Mouse (Mus musculus): ENCODE data around the gene Gabbr1. TPM values are rescaled to one million over a fixed set of nuclear protein-coding genes. Genes with fewer than 3 reads are reported as not detected.

Gabbr1 gene
- polyA plus RNA-seq, 1 experiment from 2014 or later = 21.3 TPM

DNA sequence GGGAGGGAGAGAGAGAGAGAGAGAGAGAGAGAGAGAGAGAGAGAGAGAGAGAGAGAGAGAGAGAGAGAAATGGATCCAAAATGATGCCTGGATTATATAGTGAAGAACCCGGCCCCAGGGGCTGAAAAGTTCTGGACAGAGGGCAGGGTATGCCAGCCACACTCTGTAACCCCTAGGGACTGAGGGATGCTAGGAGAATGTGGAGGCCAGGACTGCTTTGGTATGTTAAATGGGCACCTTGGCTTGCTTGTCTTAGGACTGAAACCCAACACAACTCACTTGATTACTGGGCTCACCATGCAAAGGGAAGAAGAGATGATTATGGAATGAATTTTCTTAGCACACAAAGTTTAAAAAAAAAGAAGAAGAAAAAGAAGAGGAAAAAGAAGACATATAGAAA, 32.4 kb downstream of the Gabbr1 start:
- Histone ChIP-seq H3K27me3 (ENCODE audit: control insufficient read depth, insufficient read depth, low read length) (no peaks in the 10 kb centered on the region), H3K4me1 (ENCODE audit: control insufficient read depth, insufficient read depth, low read length) (peaks cover 12% of the 10 kb centered on the region), H3K4me3 (ENCODE audit: low read depth, low read length) (no peak overlapping the region), H3K9me3 (ENCODE audit: control insufficient read depth, low read length) (no peaks in the 10 kb centered on the region), H3K9ac (ENCODE audit: low read length) (no peak overlapping the region), H3K27ac (ENCODE audit: low read depth, low read length) (no peak overlapping the region), H3K36me3 (ENCODE audit: control insufficient read depth, insufficient read depth, low read length) (no peaks in the 10 kb centered on the region; the same call in 1 of the 2 replicates), H3K4me2 (ENCODE audit: low read depth) (no peak overlapping the region)
- WGBS = 9% methylated on average over 1 of the region's 1 CpGs
- ATAC-seq (ENCODE audit: insufficient read depth, low FRiP score, low TSS enrichment) (no peak), DNase-seq (ENCODE audit: low spot score) (no peak)

DNA sequence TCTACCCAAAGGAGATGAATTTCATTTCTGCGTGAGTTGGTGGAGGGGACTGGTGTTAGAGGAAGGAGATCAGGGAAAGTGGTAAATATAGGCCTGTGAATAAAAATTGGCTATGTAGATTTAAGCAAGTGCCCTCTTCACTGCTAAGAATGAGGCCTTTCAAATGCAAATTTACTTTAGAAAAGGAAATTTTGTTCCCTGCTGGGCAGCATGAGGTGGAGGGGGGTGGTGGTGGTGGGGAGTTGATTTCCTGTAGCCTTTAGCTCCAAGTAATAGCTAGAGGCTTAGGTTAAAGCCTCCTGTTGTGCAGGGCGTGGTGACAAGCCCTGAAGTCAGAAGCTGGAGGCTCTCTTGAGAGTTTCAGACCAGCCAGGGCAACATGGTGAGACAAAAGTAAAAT, 33.2 kb downstream of the Gabbr1 start:
- Histone ChIP-seq H3K27ac (ENCODE audit: low read depth, low read length) (no peak overlapping the region), H3K4me1 (ENCODE audit: control insufficient read depth, insufficient read depth, low read length) (peaks cover 12% of the 10 kb centered on the region), H3K27me3 (ENCODE audit: control insufficient read depth, insufficient read depth, low read length) (no peaks in the 10 kb centered on the region), H3K4me3 (ENCODE audit: low read depth, low read length) (no peak overlapping the region), H3K9ac (ENCODE audit: low read length) (no peak overlapping the region), H3K36me3 (ENCODE audit: control insufficient read depth, insufficient read depth, low read length) (no peaks in the 10 kb centered on the region; the same call in 1 of the 2 replicates), H3K4me2 (ENCODE audit: low read depth) (no peak overlapping the region), H3K9me3 (ENCODE audit: control insufficient read depth, low read length) (no peaks in the 10 kb centered on the region)
- DNase-seq (ENCODE audit: low spot score) (peak; percentile 22), ATAC-seq (ENCODE audit: insufficient read depth, low FRiP score, low TSS enrichment) (peak; percentile 48; the same call in 1 of the 2 replicates)
- 14% methylated on average over 2 of the region's 2 CpGs for WGBS

- no peak overlapping the region for H3K4me3 ChIP-seq (ENCODE audit: low read depth, low read length)
- no peaks in the 10 kb centered on the region; the same call in 1 of the 2 replicates for H3K36me3 ChIP-seq (ENCODE audit: control insufficient read depth, insufficient read depth, low read length)
- DNase-seq (ENCODE audit: low spot score) = no peak
- no peak overlapping the region for H3K9ac ChIP-seq (ENCODE audit: low read length)
- H3K4me1 ChIP-seq (ENCODE audit: control insufficient read depth, insufficient read depth, low read length) = peaks cover 12% of the 10 kb centered on the region
- no peaks in the 10 kb centered on the region for H3K27me3 ChIP-seq (ENCODE audit: control insufficient read depth, insufficient read depth, low read length)
- no peak overlapping the region for H3K27ac ChIP-seq (ENCODE audit: low read depth, low read length)
- ATAC-seq (ENCODE audit: insufficient read depth, low FRiP score, low TSS enrichment) = no peak
- 21% methylated on average over 5 of the region's 5 CpGs for WGBS
- H3K4me2 ChIP-seq (ENCODE audit: low read depth) = no peak overlapping the region
- no peaks in the 10 kb centered on the region for H3K9me3 ChIP-seq (ENCODE audit: control insufficient read depth, low read length)
These were observed 34.4 kb downstream of the Gabbr1 start for GRCm38 (mm10) chr17:37080119-37080518.

DNA sequence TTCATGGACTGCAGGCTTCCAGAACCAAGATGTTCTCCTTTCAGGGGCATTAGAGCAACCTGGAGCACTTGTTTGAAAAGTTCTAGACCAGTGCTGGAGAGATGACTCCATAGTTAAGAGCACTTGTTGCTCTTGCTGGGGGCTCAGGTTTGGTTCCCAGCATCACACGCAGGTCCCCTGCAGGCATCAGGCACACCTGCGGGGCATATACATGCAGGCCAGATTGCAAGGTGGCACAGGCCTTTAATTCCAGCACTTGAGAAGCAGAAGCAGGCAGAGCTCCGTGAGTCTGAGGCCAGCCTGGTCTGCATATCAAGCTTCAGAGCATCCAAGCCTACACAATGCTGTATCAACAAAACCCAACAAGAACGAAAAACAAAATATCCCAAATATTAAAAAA, 35.9 kb downstream of the Gabbr1 start:
- Histone ChIP-seq H3K4me1 (ENCODE audit: control insufficient read depth, insufficient read depth, low read length) (peaks cover 12% of the 10 kb centered on the region), H3K9me3 (ENCODE audit: control insufficient read depth, low read length) (no peaks in the 10 kb centered on the region), H3K36me3 (ENCODE audit: control insufficient read depth, insufficient read depth, low read length) (no peaks in the 10 kb centered on the region; the same call in 1 of the 2 replicates), H3K27me3 (ENCODE audit: control insufficient read depth, insufficient read depth, low read length) (no peaks in the 10 kb centered on the region), H3K4me2 (ENCODE audit: low read depth) (no peak overlapping the region), H3K27ac (ENCODE audit: low read depth, low read length) (no peak overlapping the region), H3K4me3 (ENCODE audit: low read depth, low read length) (no peak overlapping the region), H3K9ac (ENCODE audit: low read length) (no peak overlapping the region)
- 94% methylated on average over 4 of the region's 4 CpGs for WGBS
- ATAC-seq (ENCODE audit: insufficient read depth, low FRiP score, low TSS enrichment) = no peak
- no peak for DNase-seq (ENCODE audit: low spot score)

DNA sequence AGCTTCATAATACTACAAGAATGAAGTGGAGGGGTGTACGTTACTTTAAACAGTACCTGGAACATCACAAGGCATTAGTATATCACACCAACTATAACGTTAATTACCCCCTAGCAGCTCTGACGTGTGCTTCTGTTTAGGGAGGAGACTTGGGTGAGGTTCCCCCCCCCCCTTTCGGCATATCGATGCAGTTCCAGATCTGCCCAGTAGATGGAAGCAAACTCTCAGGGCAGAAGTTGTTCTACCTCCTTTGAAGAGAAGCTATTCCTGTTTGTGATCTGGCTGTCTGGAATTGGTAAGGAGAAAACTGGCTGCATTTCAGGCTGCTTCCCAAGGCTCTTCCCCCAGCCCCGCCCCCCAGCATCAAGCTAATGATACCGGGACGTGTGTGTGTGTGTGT, 37.6 kb downstream of the Gabbr1 start:
- H3K9ac ChIP-seq (ENCODE audit: low read length) = no peak overlapping the region
- no peak overlapping the region for H3K4me2 ChIP-seq (ENCODE audit: low read depth)
- peak; percentile 81 for DNase-seq (ENCODE audit: low spot score)
- no peak for ATAC-seq (ENCODE audit: insufficient read depth, low FRiP score, low TSS enrichment)
- H3K36me3 ChIP-seq (ENCODE audit: control insufficient read depth, insufficient read depth, low read length) = no peaks in the 10 kb centered on the region
- no peaks in the 10 kb centered on the region for H3K9me3 ChIP-seq (ENCODE audit: control insufficient read depth, low read length)
- H3K27me3 ChIP-seq (ENCODE audit: control insufficient read depth, insufficient read depth, low read length) = no peaks in the 10 kb centered on the region
- H3K4me1 ChIP-seq (ENCODE audit: control insufficient read depth, insufficient read depth, low read length) = peaks cover 12% of the 10 kb centered on the region
- no peak overlapping the region for H3K4me3 ChIP-seq (ENCODE audit: low read depth, low read length)
- WGBS = 6% methylated on average over 8 of the region's 8 CpGs
- H3K27ac ChIP-seq (ENCODE audit: low read depth, low read length) = no peak overlapping the region

GRCm38 (mm10) chr17:37084632-37085031, 38.9 kb downstream of the Gabbr1 start:
- H3K4me1 ChIP-seq (ENCODE audit: control insufficient read depth, insufficient read depth, low read length) = peaks cover 1% of the 10 kb centered on the region; the same call in 1 of the 2 replicates
- no peaks in the 10 kb centered on the region for H3K36me3 ChIP-seq (ENCODE audit: control insufficient read depth, insufficient read depth, low read length)
- H3K9me3 ChIP-seq (ENCODE audit: control insufficient read depth, low read length) = no peaks in the 10 kb centered on the region
- no peak overlapping the region for H3K4me3 ChIP-seq (ENCODE audit: low read depth, low read length)
- no peak overlapping the region for H3K4me2 ChIP-seq (ENCODE audit: low read depth)
- no peaks in the 10 kb centered on the region for H3K27me3 ChIP-seq (ENCODE audit: control insufficient read depth, insufficient read depth, low read length)
- DNase-seq (ENCODE audit: low spot score) (no peak), ATAC-seq (ENCODE audit: insufficient read depth, low FRiP score, low TSS enrichment) (no peak)
- 69% methylated on average over 5 of the region's 5 CpGs for WGBS
- H3K27ac ChIP-seq (ENCODE audit: low read depth, low read length) = no peak overlapping the region
- H3K9ac ChIP-seq (ENCODE audit: low read length) = no peak overlapping the region

GRCm38 (mm10) chr17:37085545-37085944, 39.8 kb downstream of the Gabbr1 start:
- Histone ChIP-seq H3K4me2 (ENCODE audit: low read depth) (no peak overlapping the region), H3K36me3 (ENCODE audit: control insufficient read depth, insufficient read depth, low read length) (no peaks in the 10 kb centered on the region), H3K4me1 (ENCODE audit: control insufficient read depth, insufficient read depth, low read length) (no peaks in the 10 kb centered on the region), H3K9ac (ENCODE audit: low read length) (no peak overlapping the region), H3K27ac (ENCODE audit: low read depth, low read length) (no peak overlapping the region), H3K27me3 (ENCODE audit: control insufficient read depth, insufficient read depth, low read length) (no peaks in the 10 kb centered on the region), H3K9me3 (ENCODE audit: control insufficient read depth, low read length) (no peaks in the 10 kb centered on the region), H3K4me3 (ENCODE audit: low read depth, low read length) (no peak overlapping the region)
- WGBS = 83% methylated on average over 10 of the region's 10 CpGs
- DNase-seq (ENCODE audit: low spot score) (no peak), ATAC-seq (ENCODE audit: insufficient read depth, low FRiP score, low TSS enrichment) (no peak)

DNA sequence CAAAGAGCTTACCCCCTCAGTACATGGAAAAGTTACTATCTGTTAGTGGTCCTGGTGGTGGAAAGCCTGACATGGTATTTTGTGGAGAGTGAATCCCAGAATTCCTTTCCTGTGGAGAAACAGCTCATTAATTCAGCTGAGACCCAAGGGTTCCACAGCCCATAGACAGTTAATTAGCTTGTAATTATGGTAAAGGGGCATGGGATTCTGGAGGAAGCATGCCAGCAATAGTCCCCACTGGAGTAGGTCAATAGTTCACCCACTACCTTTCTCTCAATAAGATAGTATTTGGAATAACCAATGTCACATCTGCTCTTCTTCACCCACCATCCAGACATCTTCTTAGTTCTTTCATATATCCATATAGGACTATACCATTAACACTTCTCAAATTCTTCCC, 42.6 kb downstream of the Gabbr1 start, which contains the start of gene Olfr90:
TSS of gene Olfr90 (minus strand) at position 101 of the 400 bp plus-strand sequence.
- DNase-seq (ENCODE audit: low spot score) = no peak
- Histone ChIP-seq H3K9ac (ENCODE audit: low read length) (no peak within 1 kb of the TSS), H3K27me3 (ENCODE audit: control insufficient read depth, insufficient read depth, low read length) (no peaks in the 10 kb centered on the region), H3K4me1 (ENCODE audit: control insufficient read depth, insufficient read depth, low read length) (no peaks in the 10 kb centered on the region), H3K4me3 (ENCODE audit: low read depth, low read length) (no peak within 1 kb of the TSS), H3K4me2 (ENCODE audit: low read depth) (no peak within 1 kb of the TSS), H3K27ac (ENCODE audit: low read depth, low read length) (no peak within 1 kb of the TSS), H3K9me3 (ENCODE audit: control insufficient read depth, low read length) (no peaks in the 10 kb centered on the region), H3K36me3 (ENCODE audit: control insufficient read depth, insufficient read depth, low read length) (no peaks in the 10 kb centered on the region)
- ATAC-seq (ENCODE audit: insufficient read depth, low FRiP score, low TSS enrichment) = no peak

GRCm38 (mm10) chr17:37092198-37092597, 46.4 kb downstream of the Gabbr1 start:
- Histone ChIP-seq H3K4me2 (ENCODE audit: low read depth) (no peak overlapping the region), H3K4me1 (ENCODE audit: control insufficient read depth, insufficient read depth, low read length) (no peaks in the 10 kb centered on the region), H3K36me3 (ENCODE audit: control insufficient read depth, insufficient read depth, low read length) (no peaks in the 10 kb centered on the region), H3K4me3 (ENCODE audit: low read depth, low read length) (no peak overlapping the region), H3K27ac (ENCODE audit: low read depth, low read length) (no peak overlapping the region), H3K9ac (ENCODE audit: low read length) (no peak overlapping the region), H3K27me3 (ENCODE audit: control insufficient read depth, insufficient read depth, low read length) (no peaks in the 10 kb centered on the region), H3K9me3 (ENCODE audit: control insufficient read depth, low read length) (no peaks in the 10 kb centered on the region)
- ATAC-seq (ENCODE audit: insufficient read depth, low FRiP score, low TSS enrichment) (no peak), DNase-seq (ENCODE audit: low spot score) (no peak)
- WGBS = 77% methylated on average over 1 of the region's 1 CpGs
